Mouse (Mus musculus) spleen, adult 2 months (tissue): ENCODE data around the gene Gdf9.

Source experiments
- CTCF ChIP-seq: fragments of 200-500 bp; IDR thresholded peaks from 2 replicates; pipeline ENCODE4 v1.5.1; 2011; ENCODE audit warnings: mild to moderate bottlenecking, inconsistent platforms; ENCODE audit not compliant: insufficient read depth, insufficient read length, insufficient replicate concordance; ENCODE audit errors: extremely low read depth
- POLR2A ChIP-seq: fragments of 200-500 bp; IDR thresholded peaks from 2 replicates; pipeline ENCODE4 v1.6.1; 2011; ENCODE audit warnings: low read depth, low read length, inconsistent platforms

DNA sequence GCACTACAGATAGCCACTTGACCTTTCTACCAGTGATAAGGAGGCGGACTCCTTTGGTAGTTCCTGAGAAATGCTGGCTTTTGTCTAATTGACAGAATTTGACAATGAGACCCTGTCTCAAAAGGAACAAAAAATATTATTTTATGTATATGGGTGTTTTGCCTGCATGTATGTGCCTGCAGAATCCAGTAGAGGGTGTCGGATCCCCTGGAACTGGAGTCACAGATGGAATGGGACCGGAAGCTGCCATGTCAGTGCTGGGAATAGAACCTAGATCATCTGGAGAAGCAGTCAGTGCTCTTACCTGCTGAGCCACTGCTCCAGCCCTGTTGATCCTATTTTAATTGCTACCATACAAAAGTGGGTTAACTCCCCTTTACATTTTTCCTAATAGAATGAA lies 41.9 kb downstream of the Gdf9 start:
- TF ChIP-seq CTCF (no peak), POLR2A (no peak)
